Mouse (Mus musculus): Measurements from ENCODE around the gene Nat9. TPM values are rescaled to one million over a fixed set of nuclear protein-coding genes. Genes with fewer than 3 reads are reported as not detected.
A peak's percentile ranks its signal among the peaks of the same experiment; 100 is the strongest.

Gene Nat9
- polyA plus RNA-seq, 1 experiment: 35.6 TPM

DNA sequence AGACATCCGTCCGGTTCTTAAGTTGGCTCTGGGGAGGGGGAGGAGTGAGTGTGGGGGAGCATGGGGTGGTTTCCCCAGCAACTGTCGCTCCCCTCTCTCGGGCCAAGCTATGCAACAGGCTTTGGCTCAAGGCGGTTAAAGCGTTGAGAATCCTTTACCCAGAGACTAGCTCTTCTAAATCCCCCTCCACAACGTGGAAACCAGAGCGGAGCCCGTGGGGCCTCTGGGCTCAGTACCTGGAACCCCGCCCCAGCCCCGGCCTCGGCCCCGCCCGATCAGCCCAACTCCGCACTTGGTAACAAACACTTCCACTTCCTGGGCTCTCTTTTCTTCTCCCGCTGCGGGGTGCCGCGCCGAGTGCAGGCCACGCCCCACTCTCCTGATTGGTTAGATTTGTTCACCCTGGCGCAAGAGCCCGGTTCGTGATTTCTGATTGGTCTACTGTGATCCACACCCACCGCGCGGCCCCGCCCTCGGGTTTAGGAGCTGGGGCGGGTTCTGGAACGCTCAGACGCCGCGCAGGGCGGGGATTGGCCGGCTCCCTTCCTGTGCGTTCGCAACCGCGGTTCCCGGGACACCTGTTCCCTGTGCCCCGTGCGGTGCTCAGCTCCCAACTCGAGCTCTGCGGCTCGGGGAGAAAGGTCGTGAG is 24.7 kb downstream of the Nat9 start, which contains the start of gene Slc9a3r1:
Slc9a3r1 (plus strand) TSS at position 510 of the 649 bp plus-strand sequence.
- peaks cover 16% of the 10 kb centered on the region for H3K36me3 ChIP-seq (ENCODE audit: control insufficient read depth, insufficient read depth, low read length)
- TF ChIP-seq POLR2A (IDR thresholded peaks at IDR 0.05; ENCODE audit: low read depth, low read length): peak; percentile 100
- TF ChIP-seq CTCF (IDR thresholded peaks at IDR 0.05; ENCODE audit: extremely low read depth, insufficient read length, insufficient replicate concordance, low read depth, low read length): no peak
- WGBS: under 1% methylated on average over 47 of the region's 47 CpGs
- H3K4me3 ChIP-seq (ENCODE audit: low read depth, low read length): peak within 1 kb of the TSS; percentile 97
- H3K4me1 ChIP-seq (ENCODE audit: control insufficient read depth, insufficient read depth, insufficient read length, low read length): peaks cover 29% of the 10 kb centered on the region
- H3K27me3 ChIP-seq (ENCODE audit: control insufficient read depth, insufficient read depth, low read length): no peaks in the 10 kb centered on the region
- peak within 1 kb of the TSS; percentile 95 for H3K27ac ChIP-seq (ENCODE audit: insufficient read depth, low read depth, low read length)

DNA sequence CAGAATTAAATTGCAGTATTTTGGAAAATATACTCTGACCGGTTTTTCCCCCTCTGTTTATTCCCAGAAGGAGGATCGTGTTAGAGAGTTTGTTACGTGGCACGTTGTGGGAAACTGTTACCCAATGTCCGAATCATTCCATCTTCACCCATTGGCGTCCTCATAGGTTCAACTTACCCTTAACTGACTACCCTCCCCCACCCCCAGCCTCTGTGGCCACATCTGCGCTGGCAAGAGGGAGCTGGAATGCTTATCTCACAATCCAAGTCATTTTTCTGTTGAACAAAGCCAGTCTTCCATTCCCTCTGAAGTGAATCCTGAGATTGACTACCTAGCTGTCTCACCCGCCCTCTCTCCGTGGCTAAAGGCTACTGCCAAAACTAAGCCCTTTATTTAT is 25.5 kb downstream of the Nat9 start:
- H3K27me3 ChIP-seq (ENCODE audit: control insufficient read depth, insufficient read depth, low read length): no peaks in the 10 kb centered on the region
- no peak for TF ChIP-seq CTCF (IDR thresholded peaks at IDR 0.05; ENCODE audit: extremely low read depth, insufficient read length, insufficient replicate concordance, low read depth, low read length)
- no peak for TF ChIP-seq POLR2A (IDR thresholded peaks at IDR 0.05; ENCODE audit: low read depth, low read length)
- peak overlapping the region; percentile 95 for H3K27ac ChIP-seq (ENCODE audit: insufficient read depth, low read depth, low read length)
- WGBS: 39% methylated on average over 9 of the region's 9 CpGs
- peaks cover 11% of the 10 kb centered on the region for H3K36me3 ChIP-seq (ENCODE audit: control insufficient read depth, insufficient read depth, low read length)
- peak overlapping the region; percentile 15; the same call in 1 of the 2 replicates for H3K4me3 ChIP-seq (ENCODE audit: low read depth, low read length)
- peaks cover 24% of the 10 kb centered on the region for H3K4me1 ChIP-seq (ENCODE audit: control insufficient read depth, insufficient read depth, insufficient read length, low read length)

DNA sequence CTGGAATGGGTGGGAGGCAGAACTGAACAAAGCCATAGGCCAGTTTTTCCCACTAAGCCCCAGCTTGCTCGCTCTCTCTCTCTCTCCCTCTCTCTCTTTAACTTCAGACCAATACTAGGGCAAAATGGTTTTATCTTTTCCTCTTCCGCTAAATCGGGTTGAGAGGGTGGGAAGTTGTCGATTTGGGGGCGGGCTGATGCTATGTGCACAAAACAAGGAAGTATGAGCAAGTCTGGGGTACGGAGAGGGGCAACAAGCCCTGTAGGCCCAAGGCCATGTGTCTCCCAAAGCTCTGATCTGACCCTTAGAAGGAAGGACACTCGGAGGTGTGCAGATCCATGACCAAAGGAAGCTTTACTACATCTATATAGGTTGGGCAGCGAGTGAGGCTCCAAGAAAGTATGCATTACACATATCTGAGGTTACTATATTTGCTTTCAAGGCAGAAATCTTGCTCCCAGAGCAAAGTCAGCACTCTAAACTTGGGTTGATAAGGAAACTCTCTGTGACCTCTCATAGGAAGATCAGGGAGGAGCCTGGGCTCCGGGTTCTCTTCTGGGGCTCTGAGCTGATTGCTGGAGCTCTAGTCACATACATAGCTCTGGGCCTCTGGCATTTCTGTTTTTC is 26.0 kb downstream of the Nat9 start:
- Histone ChIP-seq H3K4me1 (ENCODE audit: control insufficient read depth, insufficient read depth, insufficient read length, low read length) (peaks cover 24% of the 10 kb centered on the region), H3K27ac (ENCODE audit: insufficient read depth, low read depth, low read length) (peak overlapping the region; percentile 95), H3K4me3 (ENCODE audit: low read depth, low read length) (peak overlapping the region; percentile 29), H3K36me3 (ENCODE audit: control insufficient read depth, insufficient read depth, low read length) (peaks cover 10% of the 10 kb centered on the region), H3K27me3 (ENCODE audit: control insufficient read depth, insufficient read depth, low read length) (no peaks in the 10 kb centered on the region)
- TF ChIP-seq CTCF (IDR thresholded peaks at IDR 0.05; ENCODE audit: extremely low read depth, insufficient read length, insufficient replicate concordance, low read depth, low read length) (no peak), POLR2A (IDR thresholded peaks at IDR 0.05; ENCODE audit: low read depth, low read length) (peak; percentile 38; the same call in 1 of the 2 replicates)
- WGBS: 32% methylated on average over 9 of the region's 9 CpGs

DNA sequence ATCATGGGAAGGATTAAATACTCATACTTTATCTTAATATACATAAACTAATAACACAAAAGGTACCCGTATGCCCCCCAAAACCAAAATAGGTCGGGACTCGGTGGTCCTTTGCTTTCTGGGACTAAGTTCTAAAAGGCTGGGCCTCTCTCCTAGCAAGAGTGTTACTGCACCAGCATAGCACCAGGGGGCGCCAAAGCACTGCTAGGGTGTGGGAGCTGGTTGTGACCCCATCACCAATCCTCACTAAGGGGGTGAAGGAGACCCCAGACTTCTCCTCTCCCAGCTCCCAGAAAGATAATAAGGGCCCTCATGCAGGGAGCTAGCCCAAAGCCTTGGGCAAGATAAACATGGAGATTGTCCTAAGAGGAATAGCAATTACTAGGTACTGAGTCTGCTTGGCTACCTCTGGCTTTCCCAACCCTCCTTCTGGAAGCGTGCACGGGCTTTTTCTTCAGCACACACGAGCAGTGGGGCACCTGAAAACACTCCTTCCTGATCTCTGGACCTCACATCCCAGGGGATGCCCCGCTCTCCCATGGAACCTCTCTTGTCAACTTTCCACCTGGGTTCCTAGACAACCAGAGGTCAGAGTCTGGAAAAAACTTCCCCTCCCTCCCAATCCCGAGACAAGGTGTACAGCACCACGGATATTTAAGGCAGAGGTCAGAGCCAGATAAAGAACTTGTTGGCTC is 26.6 kb downstream of the Nat9 start:
- no peak for TF ChIP-seq POLR2A (IDR thresholded peaks at IDR 0.05; ENCODE audit: low read depth, low read length)
- TF ChIP-seq CTCF (IDR thresholded peaks at IDR 0.05; ENCODE audit: extremely low read depth, insufficient read length, insufficient replicate concordance, low read depth, low read length): peak; percentile 98
- 10% methylated on average over 10 of the region's 10 CpGs for WGBS

DNA sequence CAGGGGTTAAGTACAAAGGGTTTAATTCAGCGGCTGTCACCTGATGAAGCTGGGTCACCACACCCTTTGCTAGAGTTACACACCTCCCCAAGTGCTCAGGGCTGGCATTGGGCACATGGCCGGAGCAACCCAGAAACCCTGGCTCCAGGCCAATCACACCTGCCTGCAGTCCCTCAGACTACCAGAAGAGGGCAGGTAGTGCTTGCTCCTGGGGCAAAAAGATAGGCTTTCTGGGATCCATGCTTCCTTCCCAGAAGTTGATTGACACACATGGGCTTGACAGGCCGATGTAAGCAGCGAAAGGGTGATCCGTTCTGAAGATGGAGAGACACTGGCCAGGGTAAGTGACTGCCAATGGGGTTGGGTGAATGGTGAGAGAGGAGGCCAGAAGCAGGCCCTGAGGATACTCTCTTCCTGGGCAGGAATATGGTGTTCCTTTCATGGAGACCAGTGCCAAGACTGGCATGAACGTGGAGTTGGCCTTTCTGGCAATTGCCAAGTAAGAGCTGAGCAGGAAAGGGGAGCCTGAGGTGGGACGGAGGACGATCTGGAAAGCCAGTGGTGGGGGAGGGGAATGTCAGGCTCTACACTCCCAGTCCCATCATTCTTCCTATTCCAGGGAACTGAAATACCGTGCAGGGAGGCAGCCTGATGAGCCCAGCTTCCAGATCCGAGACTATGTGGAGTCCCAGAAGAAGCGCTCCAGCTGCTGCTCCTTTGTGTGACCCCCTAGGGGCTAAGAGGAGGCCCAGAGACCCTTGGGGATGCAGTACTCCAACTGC is 27.5 kb downstream of the Nat9 start:
- peak overlapping the region; percentile 95 for H3K27ac ChIP-seq (ENCODE audit: insufficient read depth, low read depth, low read length)
- TF ChIP-seq CTCF (IDR thresholded peaks at IDR 0.05; ENCODE audit: extremely low read depth, insufficient read length, insufficient replicate concordance, low read depth, low read length): peak; percentile 84; the same call in 1 of the 2 replicates
- TF ChIP-seq POLR2A (IDR thresholded peaks at IDR 0.05; ENCODE audit: low read depth, low read length): no peak
- 0 out of 2 replicates have a peak, but pooled peaks cover 3% of the 10 kb centered on the region for H3K27me3 ChIP-seq (ENCODE audit: control insufficient read depth, insufficient read depth, low read length)
- H3K4me1 ChIP-seq (ENCODE audit: control insufficient read depth, insufficient read depth, insufficient read length, low read length): peaks cover 24% of the 10 kb centered on the region
- no peaks in the 10 kb centered on the region for H3K36me3 ChIP-seq (ENCODE audit: control insufficient read depth, insufficient read depth, low read length)
- no peak overlapping the region for H3K4me3 ChIP-seq (ENCODE audit: low read depth, low read length)
- 44% methylated on average over 11 of the region's 11 CpGs for WGBS

More for the DNA sequence above, 26.6 kb downstream of the Nat9 start:
- Histone ChIP-seq H3K27ac (ENCODE audit: insufficient read depth, low read depth, low read length) (peak overlapping the region; percentile 95), H3K4me1 (ENCODE audit: control insufficient read depth, insufficient read depth, insufficient read length, low read length) (peaks cover 24% of the 10 kb centered on the region), H3K27me3 (ENCODE audit: control insufficient read depth, insufficient read depth, low read length) (no peaks in the 10 kb centered on the region), H3K36me3 (ENCODE audit: control insufficient read depth, insufficient read depth, low read length) (peaks cover 7% of the 10 kb centered on the region), H3K4me3 (ENCODE audit: low read depth, low read length) (peak overlapping the region; percentile 29)

DNA sequence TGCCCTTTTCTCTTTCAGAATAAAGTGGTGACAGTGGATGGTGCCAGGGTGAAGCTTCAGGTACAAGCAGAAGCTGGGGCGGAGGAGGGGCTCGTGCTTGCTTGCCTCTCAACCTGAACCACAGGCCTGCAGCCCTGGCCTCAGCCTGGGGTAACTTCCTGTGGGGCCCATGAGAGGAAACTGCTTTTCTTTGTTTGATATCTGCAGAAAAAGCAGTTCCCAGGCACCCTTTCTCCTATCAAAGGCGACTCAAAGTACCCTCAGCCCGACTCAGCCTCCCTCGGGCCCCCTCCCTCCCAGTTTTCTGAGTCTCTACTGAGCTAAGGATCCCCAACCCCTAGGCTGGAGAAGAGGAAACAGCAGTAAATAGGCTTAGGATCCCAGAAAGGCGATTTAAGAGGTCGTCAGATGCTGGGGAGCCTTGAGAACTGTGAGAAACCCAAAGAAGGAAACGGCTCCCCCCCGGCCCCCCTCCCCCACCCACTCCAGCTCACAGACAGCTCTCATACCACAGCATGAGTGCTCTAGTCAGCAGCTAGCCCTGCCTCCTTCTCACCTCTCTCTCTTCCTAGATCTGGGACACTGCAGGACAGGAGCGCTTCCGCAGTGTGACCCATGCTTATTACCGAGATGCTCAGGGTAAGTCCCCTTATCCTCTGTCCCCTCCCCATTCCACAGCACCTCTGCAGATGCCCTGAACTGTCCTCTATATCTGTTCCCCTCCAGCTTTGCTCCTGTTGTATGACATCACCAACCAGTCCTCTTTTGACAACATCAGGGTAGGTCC is 29.5 kb downstream of the Nat9 start:
- WGBS: 30% methylated on average over 12 of the region's 12 CpGs
- Histone ChIP-seq H3K4me3 (ENCODE audit: low read depth, low read length) (no peak overlapping the region), H3K4me1 (ENCODE audit: control insufficient read depth, insufficient read depth, insufficient read length, low read length) (peaks cover 29% of the 10 kb centered on the region), H3K27me3 (ENCODE audit: control insufficient read depth, insufficient read depth, low read length) (0 out of 2 replicates have a peak, but pooled peaks cover 6% of the 10 kb centered on the region), H3K27ac (ENCODE audit: insufficient read depth, low read depth, low read length) (peak overlapping the region; percentile 47), H3K36me3 (ENCODE audit: control insufficient read depth, insufficient read depth, low read length) (no peaks in the 10 kb centered on the region)
- TF ChIP-seq CTCF (IDR thresholded peaks at IDR 0.05; ENCODE audit: extremely low read depth, insufficient read length, insufficient replicate concordance, low read depth, low read length): no peak
- no peak for TF ChIP-seq POLR2A (IDR thresholded peaks at IDR 0.05; ENCODE audit: low read depth, low read length)
